Mouse (Mus musculus): Measurements from ENCODE around the gene Cog5.

GRCm38 (mm10) chr12:31749846-31750245 lies 95.2 kb downstream of the Cog5 start:
- TF ChIP-seq POLR2A (IDR thresholded peaks at IDR 0.05; ENCODE audit: low read depth, low read length) (no peak), MAX (IDR thresholded peaks at IDR 0.05; ENCODE audit: low read length) (no peak), SMC3 (IDR thresholded peaks at IDR 0.05; ENCODE audit: low read depth, low read length) (no peak), POLR2AphosphoS2 (IDR thresholded peaks at IDR 0.05; ENCODE audit: low read depth, low read length) (no peak), EP300 (IDR thresholded peaks at IDR 0.05; ENCODE audit: low read length) (no peak), CTCF (conservative IDR thresholded peaks at IDR 0.05 in 1 of 2, IDR thresholded peaks at IDR 0.05 in 1 of 2; ENCODE audit: low read depth in 2 of 2, low read length in 2 of 2) (no peak), ETS1 (conservative IDR thresholded peaks at IDR 0.05; ENCODE audit: low read depth, low read length) (no peak), USF1 (IDR thresholded peaks at IDR 0.05; ENCODE audit: low read depth, low read length) (no peak), ZC3H11A (IDR thresholded peaks at IDR 0.05; ENCODE audit: low read depth, low read length) (no peak), RCOR1 (conservative IDR thresholded peaks at IDR 0.05; ENCODE audit: low read depth, low read length) (no peak), NELFE (IDR thresholded peaks at IDR 0.05; ENCODE audit: low read depth, low read length) (no peak), RAD21 (IDR thresholded peaks at IDR 0.05; ENCODE audit: low read depth, low read length) (no peak), HCFC1 (IDR thresholded peaks at IDR 0.05; ENCODE audit: low read depth, low read length) (no peak), ZKSCAN1 (IDR thresholded peaks at IDR 0.05; ENCODE audit: borderline replicate concordance, low read depth, low read length) (no peak)

Data from CH12.LX (cell line).